Mouse (Mus musculus) forebrain, embryonic 12.5 days (tissue): ENCODE data around the gene Plxdc2. TPM values are rescaled to one million over a fixed set of nuclear protein-coding genes. Genes with fewer than 3 reads are reported as not detected.

ENCODE experiments used
- ATAC-seq: fragments of 200-750 bp; cut with Nextera tagmentation; 2 replicates; pipeline ENCODE4 v1.8.0; 2017; ENCODE audit warnings: moderate TSS enrichment; ENCODE audit not compliant: low FRiP score
- H3K27ac ChIP-seq: fragments of 300-500 bp; sonication (generic); 2 replicates; pipeline ENCODE4 v1.5.1; 2016; ENCODE audit warnings: mild to moderate bottlenecking
- H3K27me3 ChIP-seq: fragments of 300-500 bp; sonication (generic); 2 replicates; pipeline ENCODE4 v1.6.1; 2016; ENCODE audit warnings: mild to moderate bottlenecking
- H3K36me3 ChIP-seq: fragments of 300-500 bp; sonication (generic); replicated peaks from 2 replicates; pipeline ENCODE4 v1.6.1; 2016; ENCODE audit warnings: mild to moderate bottlenecking
- H3K4me1 ChIP-seq: fragments of 300-500 bp; sonication (generic); 2 replicates; pipeline ENCODE4 v1.6.1; 2016
- H3K4me2 ChIP-seq: fragments of 300-500 bp; sonication (generic); 2 replicates; pipeline ENCODE4 v1.6.1; 2016; ENCODE audit warnings: mild to moderate bottlenecking, moderate library complexity
- H3K4me3 ChIP-seq: fragments of 300-500 bp; sonication (generic); replicated peaks from 2 replicates; pipeline ENCODE4 v1.5.1; 2016; ENCODE audit warnings: mild to moderate bottlenecking
- H3K9ac ChIP-seq: fragments of 300-500 bp; sonication (generic); 2 replicates; pipeline ENCODE4 v1.6.1; 2016; ENCODE audit warnings: mild to moderate bottlenecking
- H3K9me3 ChIP-seq: fragments of 300-500 bp; sonication (generic); 2 replicates; pipeline ENCODE4 v1.6.1; 2016
- WGBS: fragments of 180-500 bp; shearing (Covaris S2); methylation state at CpG from one replicate; pipeline ENCODE4 v1.1.7; 2016; 5-methylcytosine and 5-hydroxymethylcytosine counted together
- polyA plus RNA-seq: library from polyadenylated mRNA; unstranded; fragments of >200 nt; fragmentation: Nextera tagmentation; extraction: Ambion mirVana; gene quantifications from 2 replicates; pipeline ENCODE4 v1.2.1, GENCODE M21; 2016

Gene Plxdc2
- polyA plus RNA-seq, 1 experiment from 2014 or later, result 14.3 TPM

DNA sequence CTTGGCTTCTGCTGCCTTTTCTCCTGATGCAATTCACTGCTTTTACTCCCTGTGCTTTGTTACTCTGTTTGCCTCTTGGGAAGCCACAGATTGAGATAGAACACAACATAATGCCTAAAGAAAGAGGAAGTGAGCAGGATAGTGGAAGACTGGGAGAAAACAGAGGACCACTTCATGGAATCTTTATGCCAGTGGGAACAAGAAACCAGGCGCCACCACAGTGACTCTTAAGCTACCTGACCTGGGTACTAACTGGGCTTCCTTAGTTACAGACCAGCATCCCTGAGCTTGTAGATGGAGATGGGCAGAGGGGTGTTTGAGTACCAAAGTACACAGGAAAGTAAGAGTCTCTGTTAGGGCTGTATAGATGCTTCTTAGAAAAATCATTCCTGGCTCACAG, 167.3 kb downstream of the Plxdc2 start:
- WGBS, result 72% methylated on average over 1 of the region's 1 CpGs
- H3K9me3 ChIP-seq, result no peaks in the 10 kb centered on the region
- H3K4me1 ChIP-seq, result no peaks in the 10 kb centered on the region
- H3K4me2 ChIP-seq, result no peak overlapping the region
- no peak for ATAC-seq
- no peak overlapping the region for H3K4me3 ChIP-seq
- H3K27ac ChIP-seq, result no peak overlapping the region
- no peaks in the 10 kb centered on the region for H3K36me3 ChIP-seq
- H3K27me3 ChIP-seq, result no peaks in the 10 kb centered on the region
- H3K9ac ChIP-seq, result no peak overlapping the region

DNA sequence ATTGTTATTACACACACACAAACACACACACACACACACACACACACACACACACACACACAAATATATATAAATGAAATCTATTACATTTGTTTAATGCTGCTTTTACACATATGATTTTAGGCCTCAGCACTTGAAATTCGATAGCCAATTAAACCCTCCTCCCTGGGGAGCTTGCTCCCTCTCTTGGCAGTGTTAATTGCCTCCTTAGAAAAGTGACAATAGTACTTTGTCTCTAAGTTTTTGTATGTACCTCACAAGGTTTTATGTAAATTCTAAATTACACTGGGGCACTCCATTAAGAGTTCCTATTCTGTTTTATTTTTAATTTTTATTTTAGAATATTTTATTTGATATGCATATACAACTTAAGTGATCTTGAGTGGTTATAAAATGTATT, 176.1 kb downstream of the Plxdc2 start:
- no peaks in the 10 kb centered on the region for H3K9me3 ChIP-seq
- no peak overlapping the region for H3K27ac ChIP-seq
- H3K9ac ChIP-seq, result no peak overlapping the region
- H3K27me3 ChIP-seq, result no peaks in the 10 kb centered on the region
- 15% methylated on average over 1 of the region's 1 CpGs for WGBS
- no peak overlapping the region for H3K4me3 ChIP-seq
- ATAC-seq, result no peak; the same call in 1 of the 2 replicates
- H3K4me1 ChIP-seq, result no peaks in the 10 kb centered on the region
- H3K4me2 ChIP-seq, result no peak overlapping the region
- no peaks in the 10 kb centered on the region for H3K36me3 ChIP-seq

DNA sequence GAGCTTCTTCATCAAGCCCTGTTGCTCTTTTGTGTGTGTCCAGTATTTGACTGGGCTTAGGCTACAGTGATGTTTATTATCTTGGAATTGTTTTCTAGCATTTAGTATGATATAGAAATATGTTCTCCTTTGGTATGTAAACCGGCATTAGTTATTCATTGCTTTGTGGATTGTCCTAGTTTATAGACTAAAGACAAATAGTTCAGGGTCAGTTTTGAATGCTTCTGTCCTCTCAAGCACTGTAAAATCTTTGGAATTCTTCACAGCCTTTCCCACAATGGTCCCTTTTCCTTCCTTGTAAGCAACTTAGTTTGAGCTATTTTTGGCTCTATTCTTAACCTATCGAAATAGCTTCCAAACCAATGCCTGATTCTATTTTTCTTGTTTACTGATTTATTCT, 178.5 kb downstream of the Plxdc2 start:
- Histone ChIP-seq H3K9me3 (no peaks in the 10 kb centered on the region), H3K36me3 (no peaks in the 10 kb centered on the region), H3K4me1 (no peaks in the 10 kb centered on the region), H3K27me3 (no peaks in the 10 kb centered on the region), H3K27ac (no peak overlapping the region), H3K4me3 (no peak overlapping the region), H3K4me2 (no peak overlapping the region), H3K9ac (no peak overlapping the region)
- WGBS, result 89% methylated on average over 2 of the region's 2 CpGs
- no peak for ATAC-seq

DNA sequence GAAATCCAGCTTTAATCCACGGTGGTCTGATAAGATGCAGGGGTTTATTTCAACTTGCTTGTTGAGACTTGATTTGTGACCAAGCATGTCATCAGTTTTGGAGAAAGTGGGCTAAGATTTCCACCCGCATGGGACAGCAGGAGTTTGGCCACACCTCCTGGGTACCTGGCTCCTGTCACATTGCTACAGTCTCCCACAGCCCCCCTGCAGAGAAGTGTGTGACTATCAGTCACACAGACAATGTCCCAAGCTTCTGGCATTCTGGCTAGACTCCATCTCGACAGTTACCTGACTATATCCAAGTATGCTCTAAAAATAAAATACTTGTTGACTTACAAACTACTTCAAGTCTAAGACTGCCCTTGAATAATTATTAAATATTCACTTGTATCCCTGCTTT, 185.1 kb downstream of the Plxdc2 start:
- Histone ChIP-seq H3K4me2 (no peak overlapping the region), H3K9ac (no peak overlapping the region), H3K4me3 (no peak overlapping the region), H3K4me1 (no peaks in the 10 kb centered on the region), H3K9me3 (no peaks in the 10 kb centered on the region), H3K27me3 (no peaks in the 10 kb centered on the region), H3K27ac (no peak overlapping the region), H3K36me3 (no peaks in the 10 kb centered on the region)
- ATAC-seq, result no peak
- WGBS, result 75% methylated on average over 3 of the region's 3 CpGs

DNA sequence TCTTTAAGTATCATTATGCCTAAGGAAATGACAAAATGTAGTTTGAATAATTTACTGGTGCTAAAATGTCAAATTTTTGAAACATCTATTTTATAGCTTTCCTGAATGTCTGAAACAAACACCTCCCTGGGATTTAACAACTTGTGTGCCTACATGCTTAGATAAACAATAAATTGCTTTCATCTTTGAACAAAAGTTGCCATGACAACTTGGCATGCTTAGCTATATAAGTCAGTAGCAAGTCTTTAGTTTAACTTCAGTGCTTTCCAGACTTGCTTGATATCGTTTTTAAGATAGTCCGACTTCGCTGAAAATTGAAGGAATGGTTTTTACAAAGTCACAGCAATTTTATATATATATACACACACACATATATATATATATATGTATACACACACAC, 189.1 kb downstream of the Plxdc2 start:
- WGBS, result 71% methylated on average over 3 of the region's 3 CpGs

DNA sequence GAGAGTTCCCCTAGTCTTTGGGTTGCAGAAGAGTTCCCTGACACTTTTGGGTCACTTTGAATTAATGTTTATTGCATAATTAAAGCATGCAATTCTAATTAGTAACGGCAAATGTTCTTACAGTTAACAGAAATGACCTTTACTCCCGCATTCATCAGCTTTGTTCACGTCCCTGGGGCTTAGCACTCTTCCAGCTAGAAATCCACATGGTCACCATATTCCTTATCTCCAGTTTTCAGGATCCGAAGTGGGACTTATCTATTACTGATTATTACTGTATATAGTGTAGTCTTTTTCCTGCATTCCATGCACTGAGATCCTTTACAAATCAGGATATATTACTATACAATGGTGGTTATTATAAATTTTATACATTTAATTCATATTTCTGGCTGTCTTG, 203.2 kb downstream of the Plxdc2 start:
- no peak overlapping the region for H3K9ac ChIP-seq
- no peaks in the 10 kb centered on the region; the same call in 1 of the 2 replicates for H3K4me1 ChIP-seq
- no peak overlapping the region for H3K4me2 ChIP-seq
- no peak for ATAC-seq
- 72% methylated on average over 4 of the region's 4 CpGs for WGBS
- no peaks in the 10 kb centered on the region for H3K9me3 ChIP-seq
- no peaks in the 10 kb centered on the region for H3K27me3 ChIP-seq
- H3K4me3 ChIP-seq, result no peak overlapping the region
- H3K36me3 ChIP-seq, result no peaks in the 10 kb centered on the region
- no peak overlapping the region for H3K27ac ChIP-seq

More for the DNA sequence above, 189.1 kb downstream of the Plxdc2 start:
- no peak overlapping the region for H3K27ac ChIP-seq
- no peak overlapping the region for H3K4me2 ChIP-seq
- no peaks in the 10 kb centered on the region for H3K36me3 ChIP-seq
- H3K9me3 ChIP-seq, result no peaks in the 10 kb centered on the region
- no peak overlapping the region for H3K4me3 ChIP-seq
- H3K27me3 ChIP-seq, result no peaks in the 10 kb centered on the region
- H3K9ac ChIP-seq, result no peak overlapping the region
- ATAC-seq, result no peak
- no peaks in the 10 kb centered on the region for H3K4me1 ChIP-seq

DNA sequence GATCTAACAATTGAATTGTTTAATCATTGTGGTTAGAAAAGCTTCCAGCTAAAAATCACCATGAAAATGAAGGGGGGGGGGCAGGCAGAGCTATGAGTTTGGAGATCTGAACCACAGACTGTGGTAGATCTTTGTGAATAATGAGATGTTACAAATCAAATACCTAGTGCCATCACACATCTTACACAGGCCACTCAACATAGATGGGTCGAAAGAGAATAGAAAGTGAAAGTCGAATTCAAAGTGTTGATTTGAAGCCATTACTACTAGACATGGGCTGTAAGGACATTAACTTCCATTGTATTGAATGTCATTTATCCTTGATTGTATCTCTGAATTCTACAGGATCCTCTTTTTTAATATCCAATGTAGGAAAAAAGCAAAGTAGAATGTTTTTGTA, 212.2 kb downstream of the Plxdc2 start:
- ATAC-seq, result no peak
- no peak overlapping the region for H3K27ac ChIP-seq
- 86% methylated on average over 2 of the region's 2 CpGs for WGBS

DNA sequence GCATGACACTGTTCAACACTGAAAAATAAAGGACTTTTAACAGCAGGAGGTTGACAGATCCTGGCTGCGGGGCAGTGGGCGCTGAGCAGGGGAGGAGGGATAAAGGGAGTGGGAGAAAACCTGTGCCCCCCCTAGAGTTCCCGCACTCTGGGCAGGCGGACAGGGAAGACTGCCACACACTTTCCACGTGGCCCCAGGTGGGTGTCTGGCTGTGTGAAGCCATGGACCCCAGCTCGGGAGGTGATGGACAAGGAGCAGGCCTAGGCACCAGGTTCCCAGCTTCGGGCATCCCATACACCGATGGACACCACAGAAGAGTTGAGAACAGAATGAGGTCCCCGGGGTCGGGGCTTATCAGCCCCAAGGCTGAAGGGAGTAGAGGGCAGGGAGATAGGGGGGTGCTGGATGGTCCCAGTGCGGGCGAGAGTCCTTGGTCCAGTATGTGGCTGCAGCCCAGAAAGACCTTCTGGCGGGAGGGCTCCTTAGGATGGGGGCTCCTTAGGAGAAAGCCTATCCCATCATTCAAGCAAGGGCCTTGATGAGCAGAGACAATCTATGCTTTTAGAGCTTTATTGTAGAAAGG, 215.2 kb downstream of the Plxdc2 start:
- H3K9me3 ChIP-seq, result no peaks in the 10 kb centered on the region
- ATAC-seq, result peak; percentile 30; the same call in 1 of the 2 replicates
- H3K4me1 ChIP-seq, result 0 out of 2 replicates have a peak, but pooled peaks cover 2% of the 10 kb centered on the region
- H3K27me3 ChIP-seq, result no peaks in the 10 kb centered on the region
- 81% methylated on average over 13 of the region's 13 CpGs for WGBS
- no peak overlapping the region for H3K4me2 ChIP-seq
- no peak overlapping the region for H3K4me3 ChIP-seq
- H3K36me3 ChIP-seq, result no peaks in the 10 kb centered on the region
- H3K9ac ChIP-seq, result no peak overlapping the region
- no peak overlapping the region for H3K27ac ChIP-seq

More for the DNA sequence above, 212.2 kb downstream of the Plxdc2 start:
- Histone ChIP-seq H3K9me3 (no peaks in the 10 kb centered on the region), H3K9ac (no peak overlapping the region), H3K4me1 (0 out of 2 replicates have a peak, but pooled peaks cover 2% of the 10 kb centered on the region), H3K4me3 (no peak overlapping the region), H3K4me2 (no peak overlapping the region), H3K36me3 (no peaks in the 10 kb centered on the region), H3K27me3 (no peaks in the 10 kb centered on the region)

DNA sequence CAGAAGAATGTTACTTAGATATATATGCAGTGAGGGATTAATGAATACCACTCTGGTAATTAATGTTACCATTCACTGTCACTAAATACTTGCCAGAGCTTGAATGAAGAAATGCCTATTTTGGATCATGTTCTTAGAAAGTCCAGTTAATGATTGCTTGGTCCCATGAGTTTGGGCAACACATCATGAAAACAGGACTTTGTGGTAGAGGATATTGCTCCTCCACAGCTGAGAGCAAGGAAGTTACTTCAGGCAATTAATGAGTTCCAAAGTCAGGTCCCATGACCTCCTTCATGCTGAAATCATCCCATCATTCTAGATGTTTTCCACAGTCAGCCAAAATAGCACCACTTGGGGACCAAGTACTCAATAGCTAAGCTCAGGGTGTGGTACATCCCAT, 220.5 kb downstream of the Plxdc2 start:
- no peaks in the 10 kb centered on the region for H3K9me3 ChIP-seq
- no peak overlapping the region for H3K4me3 ChIP-seq
- H3K4me2 ChIP-seq, result no peak overlapping the region
- no peaks in the 10 kb centered on the region for H3K4me1 ChIP-seq
- H3K9ac ChIP-seq, result no peak overlapping the region
- H3K27me3 ChIP-seq, result no peaks in the 10 kb centered on the region
- ATAC-seq, result no peak
- H3K27ac ChIP-seq, result no peak overlapping the region
- H3K36me3 ChIP-seq, result no peaks in the 10 kb centered on the region

DNA sequence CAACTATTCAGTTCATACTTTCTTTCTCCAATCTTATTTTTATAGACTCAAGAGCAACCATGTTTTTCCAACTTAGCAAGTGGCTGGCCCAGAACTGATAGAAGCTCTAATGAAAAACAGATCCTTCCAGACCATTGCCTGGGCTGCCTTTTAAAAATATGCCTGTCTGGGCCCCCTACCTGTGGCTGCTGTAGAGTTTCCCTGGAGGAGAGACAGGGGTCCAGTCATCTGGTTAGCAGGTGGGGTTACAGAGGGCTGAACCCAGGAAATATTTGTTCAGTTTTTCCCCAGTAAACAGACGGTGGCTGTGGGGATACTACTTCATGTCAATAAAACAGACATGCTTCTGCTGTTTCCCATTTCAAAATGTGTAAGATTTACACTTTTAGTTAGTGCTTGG, 222.0 kb downstream of the Plxdc2 start:
- Histone ChIP-seq H3K4me3 (no peak overlapping the region), H3K4me2 (no peak overlapping the region), H3K9me3 (no peaks in the 10 kb centered on the region), H3K36me3 (no peaks in the 10 kb centered on the region), H3K4me1 (no peaks in the 10 kb centered on the region), H3K9ac (no peak overlapping the region), H3K27ac (no peak overlapping the region), H3K27me3 (no peaks in the 10 kb centered on the region)
- WGBS, result 79% methylated on average over 1 of the region's 1 CpGs
- no peak for ATAC-seq

DNA sequence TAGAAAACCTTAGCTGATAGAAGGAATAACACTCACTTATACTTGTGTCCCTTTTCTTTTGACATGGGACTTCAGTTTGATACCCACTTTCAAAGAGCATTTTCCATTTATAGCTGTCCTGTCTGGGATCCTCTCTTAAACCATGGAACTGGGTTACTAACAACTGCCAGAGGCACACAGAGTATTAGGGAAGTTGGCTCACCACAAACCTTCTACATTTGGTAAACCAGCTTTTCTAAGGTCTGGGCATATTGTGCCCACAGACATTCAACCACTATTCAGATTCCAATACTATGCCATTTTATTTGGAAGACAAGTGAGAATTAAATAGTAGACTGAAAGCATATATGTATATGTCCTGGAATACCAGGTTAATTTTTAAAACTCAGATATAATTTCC, 232.4 kb downstream of the Plxdc2 start:
- H3K4me2 ChIP-seq, result no peak overlapping the region
- no peaks in the 10 kb centered on the region for H3K36me3 ChIP-seq
- H3K27me3 ChIP-seq, result no peaks in the 10 kb centered on the region
- no peak for ATAC-seq
- no peak overlapping the region for H3K4me3 ChIP-seq
- H3K27ac ChIP-seq, result no peak overlapping the region
- H3K4me1 ChIP-seq, result no peaks in the 10 kb centered on the region
- H3K9me3 ChIP-seq, result no peaks in the 10 kb centered on the region
- H3K9ac ChIP-seq, result no peak overlapping the region

DNA sequence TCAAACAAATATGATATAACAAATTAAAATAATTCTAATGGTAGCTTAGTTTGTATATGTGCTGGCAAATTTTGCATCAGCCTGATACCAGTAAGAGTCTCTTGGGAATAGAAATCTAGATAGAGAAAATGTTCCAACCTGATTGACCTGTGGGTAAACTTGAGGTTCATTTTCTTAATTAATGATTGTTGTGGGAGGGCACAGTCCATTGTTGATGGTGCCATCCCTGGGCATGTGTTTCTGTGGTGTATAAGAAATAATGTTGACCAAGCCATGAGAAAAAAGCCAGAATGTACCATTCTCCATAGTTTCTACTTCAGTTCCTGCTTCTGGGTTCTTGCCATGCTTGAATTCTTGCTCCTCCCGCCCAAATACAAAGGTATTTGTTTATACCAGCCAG, 239.3 kb downstream of the Plxdc2 start:
- no peaks in the 10 kb centered on the region for H3K9me3 ChIP-seq
- WGBS, result 83% methylated on average over 1 of the region's 1 CpGs
- no peaks in the 10 kb centered on the region for H3K27me3 ChIP-seq
- no peak overlapping the region for H3K4me3 ChIP-seq
- H3K4me2 ChIP-seq, result no peak overlapping the region
- ATAC-seq, result no peak
- H3K27ac ChIP-seq, result no peak overlapping the region
- H3K9ac ChIP-seq, result no peak overlapping the region
- no peaks in the 10 kb centered on the region for H3K4me1 ChIP-seq
- no peaks in the 10 kb centered on the region for H3K36me3 ChIP-seq

DNA sequence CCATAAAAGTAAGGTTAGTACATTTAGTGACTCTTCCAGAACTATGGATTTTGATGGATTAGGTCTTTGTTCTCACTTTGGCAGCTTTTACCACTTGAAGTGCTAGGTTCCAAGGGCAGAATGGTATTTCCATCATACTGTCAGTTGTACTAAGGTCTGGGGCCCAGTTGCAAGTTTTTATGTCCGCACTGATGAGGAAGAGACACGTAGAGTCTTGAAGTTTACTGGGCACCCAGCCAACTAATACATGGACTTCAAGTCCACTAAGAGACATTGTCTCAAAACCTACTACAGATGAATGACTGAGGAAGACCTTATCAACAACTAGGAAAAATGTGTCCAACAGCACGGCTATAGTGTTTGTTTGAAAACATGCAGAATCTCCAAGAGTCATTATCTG, 242.1 kb downstream of the Plxdc2 start:
- Histone ChIP-seq H3K27ac (no peak overlapping the region), H3K27me3 (no peaks in the 10 kb centered on the region), H3K36me3 (no peaks in the 10 kb centered on the region), H3K4me2 (no peak overlapping the region), H3K9me3 (no peaks in the 10 kb centered on the region), H3K4me3 (no peak overlapping the region), H3K4me1 (no peaks in the 10 kb centered on the region), H3K9ac (no peak overlapping the region)
- WGBS, result 93% methylated on average over 3 of the region's 3 CpGs
- no peak for ATAC-seq
